Mouse (Mus musculus) layer of hippocampus, postnatal 14 days (tissue): ENCODE data around the gene Tom1l2. TPM values are rescaled to one million over a fixed set of nuclear protein-coding genes. Genes with fewer than 3 reads are reported as not detected.

ENCODE experiments used
- DNase-seq, 2 experiments: peaks; one replicate each; pipeline ENCODE4 v3.0.0; 2021 to 2022; ENCODE audit warnings: low spot score in 2 of 2, mixed read lengths in 1 of 2
- total RNA-seq, 2 experiments: library from RNA; stranded (reverse); gene quantifications; 2 replicates each; pipeline ENCODE4 v1.2.3; 2021

Tom1l2 gene
- total RNA-seq, 2 experiments from 2014 or later: 140 to 147 TPM

DNA sequence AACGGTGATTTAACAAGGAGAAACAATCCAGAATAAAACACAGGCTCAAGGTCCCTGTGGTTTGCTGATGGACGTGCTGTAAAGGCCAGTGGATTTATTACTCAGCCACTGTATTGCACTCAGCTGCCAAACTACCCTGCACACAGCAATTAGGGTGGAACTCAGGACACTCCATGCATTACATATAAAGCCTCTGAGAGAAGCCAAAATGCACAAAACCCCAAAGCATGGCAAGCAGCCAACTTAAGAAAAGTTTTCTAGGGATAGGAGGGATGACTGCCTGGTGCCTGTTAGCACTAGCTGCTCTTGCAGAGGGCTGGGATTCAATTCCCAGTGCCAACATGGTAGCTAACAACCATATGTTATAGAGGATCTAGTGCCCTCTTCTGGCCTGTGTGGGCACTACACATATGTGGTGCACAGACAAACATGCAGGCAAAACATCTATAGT, 45.3 kb downstream of the Tom1l2 start:
- no peak for DNase-seq

DNA sequence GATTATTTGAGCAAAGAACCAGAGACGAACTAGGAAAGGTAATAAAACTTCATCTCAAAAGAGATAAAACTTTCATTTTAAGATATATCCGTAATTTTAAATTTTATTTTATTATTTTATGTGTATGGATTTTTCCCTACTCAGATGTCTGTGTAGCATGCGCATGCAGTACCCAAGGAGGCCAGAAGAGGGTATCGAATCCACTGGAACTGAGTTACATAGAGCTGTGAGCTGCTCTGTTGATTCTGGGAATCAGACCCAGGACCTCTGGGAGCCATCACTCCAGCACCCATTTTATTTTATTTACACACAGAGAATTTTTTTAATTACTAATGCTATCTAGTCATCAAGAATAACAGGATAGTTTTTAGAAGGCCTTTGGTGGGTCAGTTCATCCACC, 45.9 kb downstream of the Tom1l2 start:
- DNase-seq: no peak

GRCm38 (mm10) chr11:60305611-60306010, 47.1 kb downstream of the Tom1l2 start:
- DNase-seq: no peak

DNA sequence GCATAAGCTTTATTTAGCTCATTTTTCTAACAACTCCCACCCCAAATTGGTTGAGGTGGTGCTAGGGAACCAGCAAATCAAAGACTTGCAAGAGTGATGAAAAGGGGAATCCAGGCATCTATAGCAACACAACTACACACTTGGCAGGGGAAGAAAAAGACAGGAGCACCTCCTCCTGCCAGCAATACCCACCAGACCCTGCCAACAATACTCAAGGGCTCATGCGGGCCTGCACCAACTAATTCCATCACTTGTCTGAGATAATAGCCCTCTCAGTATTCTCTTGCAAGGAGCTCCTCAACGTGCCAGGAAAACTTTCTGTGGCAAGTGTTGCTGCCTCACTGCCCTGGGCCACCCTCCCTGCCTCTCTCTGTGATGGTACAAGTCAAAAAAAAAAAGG, 49.2 kb downstream of the Tom1l2 start:
- peak in 1 of 2 experiments; percentile 51 for DNase-seq

- DNase-seq: no peak
Measured at GRCm38 (mm10) chr11:60302354-60303083, 50.2 kb downstream of the Tom1l2 start.

DNA sequence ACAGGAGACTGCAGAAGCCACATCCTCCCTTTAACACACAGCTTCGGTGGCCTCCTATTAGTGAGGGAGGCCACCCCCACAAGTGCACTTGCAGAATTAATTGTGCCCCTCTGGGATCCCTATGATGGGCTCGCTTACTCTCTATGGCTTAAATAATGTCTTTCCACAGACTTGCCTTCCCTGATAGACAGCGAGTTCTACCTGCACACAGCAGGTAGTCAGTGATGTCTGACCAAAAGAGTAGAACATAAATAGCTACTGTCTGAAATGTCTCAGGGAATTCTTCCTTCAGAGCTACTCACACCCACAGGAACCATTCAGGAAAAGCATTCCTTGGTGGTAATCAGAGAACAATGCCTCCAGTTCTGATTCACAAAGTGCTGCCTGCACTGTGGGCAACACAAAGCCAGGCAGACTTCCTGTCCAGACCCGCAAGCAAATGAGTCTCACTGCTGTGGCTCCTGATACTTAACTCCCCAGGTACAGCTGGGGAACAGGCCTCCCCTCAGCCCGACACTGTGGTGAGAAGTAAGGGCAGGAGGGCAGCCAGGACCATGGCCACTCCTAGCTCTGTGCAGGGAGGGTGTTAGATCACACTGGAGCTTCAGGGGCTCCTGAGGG, 51.0 kb downstream of the Tom1l2 start:
- no peak for DNase-seq

DNA sequence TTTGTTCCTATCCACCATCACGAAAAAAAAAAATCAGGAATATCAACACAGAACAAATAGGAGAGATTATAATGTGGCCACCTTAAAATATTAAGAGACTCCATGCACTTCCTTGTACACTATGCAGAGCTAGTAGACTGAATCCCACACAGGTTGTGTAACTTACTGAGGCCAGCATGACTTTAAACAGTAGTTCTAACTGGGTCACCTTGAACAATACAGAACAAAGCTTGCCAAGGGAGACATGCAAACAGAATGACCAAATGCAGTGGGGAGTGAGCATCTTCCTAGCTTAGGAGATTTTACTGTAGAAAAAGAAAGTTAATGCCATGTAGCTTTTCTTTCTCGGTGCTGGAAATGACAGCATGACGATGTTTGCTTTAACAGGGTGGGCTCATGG, 52.4 kb downstream of the Tom1l2 start:
- DNase-seq: no peak

GRCm38 (mm10) chr11:60297772-60298171, 54.9 kb downstream of the Tom1l2 start:
- DNase-seq: no peak

DNA sequence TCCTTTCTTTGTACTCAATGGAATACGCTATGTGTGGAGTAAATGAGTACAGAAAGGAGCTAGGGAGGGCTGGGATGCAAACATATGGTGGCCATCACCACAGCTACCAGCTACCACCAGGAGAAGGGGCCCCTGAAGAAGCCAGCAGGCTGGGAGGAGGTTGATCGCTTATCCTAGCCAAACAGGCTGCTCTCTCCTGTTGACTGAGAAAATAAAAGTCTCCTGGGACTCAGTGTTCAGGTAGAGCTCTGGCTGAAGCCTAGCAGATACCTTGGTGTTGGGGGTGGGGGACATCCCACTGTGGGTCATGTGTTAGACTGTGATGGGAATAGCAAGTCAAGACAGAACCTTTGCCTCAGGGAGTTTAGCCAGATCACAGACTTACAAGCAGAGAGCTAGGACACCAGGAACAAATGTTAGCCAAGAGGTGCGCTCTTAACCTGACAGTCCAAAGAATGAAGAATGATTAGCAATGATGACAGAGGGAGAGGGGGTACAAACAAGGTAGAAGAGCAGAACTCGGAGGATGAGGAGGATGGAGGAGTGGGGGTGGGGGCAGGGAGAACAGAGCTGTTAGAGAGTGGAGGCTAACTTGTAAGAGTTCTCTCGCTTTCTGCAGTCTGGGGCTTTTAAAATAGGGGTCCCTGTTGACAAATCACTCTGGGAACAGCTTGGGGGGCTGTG, 57.9 kb downstream of the Tom1l2 start:
- no peak for DNase-seq

DNA sequence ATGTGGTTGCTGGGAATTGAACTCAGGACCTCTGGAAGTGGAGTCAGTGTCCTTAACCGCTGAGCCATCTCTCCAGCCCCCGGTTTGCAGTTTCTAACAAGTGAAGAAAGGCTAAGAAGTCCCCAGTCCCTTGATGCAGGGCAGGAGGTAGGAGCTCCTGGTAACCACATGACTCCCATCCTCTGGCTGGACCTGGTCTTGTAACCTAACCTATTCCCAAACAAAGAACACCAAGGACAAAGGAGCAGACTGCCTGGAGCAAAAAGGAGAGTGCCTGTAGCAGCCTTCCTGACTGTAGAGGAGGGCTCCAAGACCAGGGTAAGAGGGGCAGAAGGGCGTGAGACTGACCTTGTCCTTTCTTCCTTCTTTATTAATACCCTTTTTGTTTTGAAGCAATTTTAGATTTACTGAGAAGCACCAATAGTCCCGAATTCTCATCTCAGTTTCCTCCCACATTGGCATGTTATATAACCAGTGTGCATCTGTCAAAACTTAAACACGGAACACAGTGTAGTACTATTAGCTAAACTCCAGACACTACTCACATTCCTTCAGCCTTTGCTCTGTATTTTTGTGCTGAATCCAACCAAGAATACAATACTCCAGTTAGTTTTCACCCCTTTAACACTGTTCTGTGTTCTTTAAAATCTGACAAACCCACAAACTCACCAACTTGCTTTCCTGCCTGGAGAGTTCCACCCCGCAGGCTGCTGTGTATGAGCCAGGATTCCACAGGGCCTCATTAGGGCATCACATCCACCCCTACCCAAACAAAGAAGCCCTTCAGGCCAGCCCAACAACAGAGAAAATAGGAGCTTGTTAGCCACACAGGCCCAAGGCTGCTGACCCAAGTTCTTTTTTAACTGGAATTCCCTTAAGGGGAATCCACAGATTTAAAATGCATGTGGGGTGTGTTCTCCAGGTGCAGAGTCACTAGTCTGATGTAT, 58.7 kb downstream of the Tom1l2 start:
- peak in 1 of 2 experiments; percentile 65 for DNase-seq

GRCm38 (mm10) chr11:60292718-60293117, 60.0 kb downstream of the Tom1l2 start:
- DNase-seq: peak; percentile 66 to 87

- DNase-seq: no peak
Measured at GRCm38 (mm10) chr11:60288980-60289379, 63.7 kb downstream of the Tom1l2 start.

- peak in 1 of 2 experiments; percentile 40 for DNase-seq
Measured at GRCm38 (mm10) chr11:60286311-60286710, 66.4 kb downstream of the Tom1l2 start.

- no peak for DNase-seq
Measured at GRCm38 (mm10) chr11:60280429-60281414, 72.0 kb downstream of the Tom1l2 start.

DNA sequence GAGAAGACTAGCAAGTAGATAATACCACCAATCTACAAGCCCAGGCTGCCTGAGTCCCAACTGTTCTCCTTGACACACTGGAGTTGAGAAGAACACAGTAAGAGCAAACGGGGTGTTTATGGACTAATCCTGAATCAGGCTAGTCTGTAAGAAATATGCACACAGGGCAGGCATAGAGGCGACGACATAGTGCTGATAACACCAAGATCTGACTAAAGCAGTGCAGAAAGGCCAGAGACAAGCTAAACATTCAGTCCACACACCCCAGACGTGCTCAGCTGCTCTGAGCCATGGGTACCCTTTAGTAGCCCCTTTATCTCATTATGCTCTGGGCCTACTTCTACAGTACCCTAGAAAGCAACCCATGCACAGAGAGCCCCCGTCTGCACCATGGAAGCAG, 73.2 kb downstream of the Tom1l2 start:
- no peak for DNase-seq

DNA sequence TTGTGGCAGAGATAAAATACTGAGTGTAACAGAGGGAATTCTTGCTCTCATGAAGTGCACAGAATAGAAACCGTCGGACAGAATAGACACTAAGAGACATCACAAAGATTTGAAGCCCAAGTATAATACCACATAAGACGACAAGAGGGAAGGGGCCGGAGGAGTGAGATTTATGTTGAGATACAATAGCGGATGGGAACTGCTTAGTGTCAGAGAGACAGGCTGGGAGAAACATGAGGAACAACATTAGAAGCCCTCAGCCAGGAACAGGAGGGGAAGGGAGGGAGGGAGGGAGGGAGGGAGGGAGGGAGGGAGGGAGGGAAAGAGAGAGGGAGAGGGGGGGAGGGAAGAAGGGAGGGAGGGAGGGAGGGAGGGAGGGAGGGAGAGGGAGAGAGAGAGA, 74.9 kb downstream of the Tom1l2 start:
- no peak for DNase-seq

- DNase-seq: no peak
Measured at GRCm38 (mm10) chr11:60277164-60277740, 75.5 kb downstream of the Tom1l2 start.

GRCm38 (mm10) chr11:60276408-60277093, 76.2 kb downstream of the Tom1l2 start:
- DNase-seq: no peak

DNA sequence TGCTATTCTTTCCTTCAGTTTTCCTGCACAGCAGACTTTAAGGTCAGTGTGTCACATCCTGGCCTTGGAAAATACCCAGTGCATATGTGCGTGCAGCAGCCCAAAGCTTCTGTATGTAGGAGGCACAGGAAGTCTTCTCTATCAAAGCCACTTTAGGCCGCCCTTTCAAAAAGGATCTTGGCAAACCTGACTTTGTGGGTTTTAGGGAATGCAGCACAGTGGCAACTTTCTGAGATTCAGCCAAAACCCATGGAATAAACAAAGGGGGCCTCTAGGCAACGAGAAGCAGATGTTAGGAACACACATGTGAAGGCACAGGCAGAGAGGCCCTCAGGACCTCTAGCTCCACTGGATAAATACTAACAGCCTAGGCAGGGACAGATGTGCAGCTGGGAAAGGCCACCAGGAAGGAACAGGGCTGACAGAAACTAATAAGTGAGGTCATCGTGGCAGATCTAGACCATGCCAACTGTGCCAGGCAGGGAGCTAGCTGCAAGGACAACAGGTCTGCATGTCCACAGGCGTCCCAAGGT, 79.4 kb downstream of the Tom1l2 start:
- no peak for DNase-seq
